Mouse (Mus musculus) E14TG2a.4 (cell line): ENCODE measurements around the gene Ndufaf8.

Source experiments
- H3K27me3 ChIP-seq: 2 replicates; pipeline ENCODE4 v1.6.1; 2014; ENCODE audit warnings: low read length, control low read depth; ENCODE audit not compliant: insufficient read depth
- H3K36me3 ChIP-seq: 2 replicates; pipeline ENCODE4 v1.6.1; 2014; ENCODE audit warnings: low read length, control low read depth; ENCODE audit not compliant: insufficient read depth
- H3K4me1 ChIP-seq: replicated peaks from 2 replicates; pipeline ENCODE4 v1.6.1; 2014; ENCODE audit warnings: low read depth, low read length, control low read depth
- H3K4me3 ChIP-seq: replicated peaks from 2 replicates; pipeline ENCODE4 v1.5.1; 2014; ENCODE audit warnings: mild to moderate bottlenecking, low read length
- H3K9me3 ChIP-seq: 2 replicates; pipeline ENCODE4 v1.6.1; 2014; ENCODE audit warnings: low read length, control low read depth
- CTCF ChIP-seq: conservative IDR thresholded peaks from 2 replicates; pipeline ENCODE4 v1.5.1; 2014; ENCODE audit warnings: low read length
- NANOG ChIP-seq: IDR thresholded peaks from 2 replicates; pipeline ENCODE4 v1.6.1; 2014; ENCODE audit warnings: borderline replicate concordance, low read length, mixed read lengths
- POU5F1 ChIP-seq: IDR thresholded peaks from 2 replicates; pipeline ENCODE4 v1.6.1; 2014; ENCODE audit warnings: low read length, borderline replicate concordance

The Ndufaf8 gene

DNA sequence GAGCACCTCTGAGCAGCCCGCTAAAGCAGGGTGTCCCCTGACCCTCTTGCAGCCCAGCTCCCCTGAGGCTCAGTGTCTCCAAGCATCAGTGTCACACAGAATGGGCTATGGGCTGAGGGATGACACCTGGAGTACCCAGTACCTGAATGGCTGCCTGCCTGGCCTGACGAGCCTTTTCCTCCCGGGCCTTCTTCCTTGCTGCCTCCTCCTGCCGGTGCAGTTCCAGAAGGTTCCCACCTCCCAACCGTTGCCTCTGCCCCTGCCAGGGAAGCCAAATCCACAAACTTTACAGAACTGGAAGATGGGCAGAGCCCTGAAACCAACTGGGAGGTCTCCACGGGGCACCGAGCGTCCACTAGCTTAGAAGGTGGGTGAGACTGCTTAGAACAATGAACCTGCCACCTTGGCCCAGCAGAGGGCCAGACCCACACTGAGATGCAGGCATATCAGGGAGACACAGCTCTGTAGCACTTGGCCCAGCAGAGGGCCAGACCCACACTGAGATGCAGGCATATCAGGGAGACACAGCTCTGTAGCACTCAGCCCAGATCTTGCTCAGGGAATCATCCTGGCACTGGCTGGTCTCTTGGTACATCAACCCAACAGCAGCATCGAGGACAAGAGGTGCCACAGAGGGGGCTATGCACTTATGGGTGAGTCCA, 25.6 kb upstream of the Ndufaf8 start:
- no peaks in the 10 kb centered on the region for H3K9me3 ChIP-seq
- H3K36me3 ChIP-seq, result peaks cover 91% of the 10 kb centered on the region
- no peaks in the 10 kb centered on the region for H3K27me3 ChIP-seq
- 0 out of 2 replicates have a peak overlapping the region, but pooled peaks have one; percentile 20 for H3K4me3 ChIP-seq
- H3K4me1 ChIP-seq, result peaks cover 91% of the 10 kb centered on the region
- TF ChIP-seq CTCF (no peak), POU5F1 (no peak)

DNA sequence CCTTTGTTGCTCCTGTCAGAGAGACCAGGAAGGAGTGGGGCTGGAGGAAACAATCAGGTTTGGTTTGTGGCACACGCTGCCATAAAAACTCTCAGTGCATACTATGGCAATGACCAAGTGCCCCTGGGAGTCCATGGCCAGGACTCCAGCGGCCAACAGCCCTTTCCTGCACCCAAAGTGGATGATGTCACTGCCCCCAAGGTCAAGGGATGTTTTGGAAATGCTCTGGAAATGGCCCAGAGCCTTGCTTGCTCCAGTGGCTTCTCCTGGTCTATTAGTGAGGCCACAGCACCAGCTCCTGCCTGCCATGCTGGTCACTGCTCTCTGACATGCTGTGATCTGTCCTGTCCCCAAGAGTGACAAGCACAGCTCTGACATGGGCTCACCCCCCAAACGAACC, 22.5 kb upstream of the Ndufaf8 start:
- H3K4me3 ChIP-seq, result no peak overlapping the region
- peaks cover 20% of the 10 kb centered on the region for H3K9me3 ChIP-seq
- H3K4me1 ChIP-seq, result peaks cover 60% of the 10 kb centered on the region
- peaks cover 89% of the 10 kb centered on the region for H3K36me3 ChIP-seq
- TF ChIP-seq POU5F1 (no peak), CTCF (no peak), NANOG (no peak)
- no peaks in the 10 kb centered on the region for H3K27me3 ChIP-seq

DNA sequence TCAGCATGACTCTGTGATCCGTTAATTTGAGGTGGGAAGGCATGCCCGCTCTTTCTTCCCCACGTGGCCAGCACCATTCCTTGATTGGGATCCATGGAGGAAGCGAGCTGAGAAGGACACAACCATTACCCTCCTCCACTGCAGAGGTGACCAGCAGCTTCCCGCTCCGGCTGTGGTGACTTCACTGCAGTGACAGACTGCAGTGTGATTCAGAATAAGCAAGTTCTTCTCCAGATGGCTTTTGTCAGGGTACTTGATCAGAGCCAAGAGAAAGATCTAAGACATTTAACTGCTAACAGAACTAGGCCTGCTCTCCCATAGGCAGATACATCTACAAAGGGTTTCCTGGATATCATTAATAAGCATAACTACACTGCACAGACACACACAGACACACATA, 18.4 kb upstream of the Ndufaf8 start:
- H3K27me3 ChIP-seq, result no peaks in the 10 kb centered on the region
- H3K4me3 ChIP-seq, result no peak overlapping the region
- TF ChIP-seq POU5F1, result no peak
- H3K4me1 ChIP-seq, result peaks cover 45% of the 10 kb centered on the region
- H3K9me3 ChIP-seq, result peaks cover 20% of the 10 kb centered on the region
- H3K36me3 ChIP-seq, result peaks cover 80% of the 10 kb centered on the region

DNA sequence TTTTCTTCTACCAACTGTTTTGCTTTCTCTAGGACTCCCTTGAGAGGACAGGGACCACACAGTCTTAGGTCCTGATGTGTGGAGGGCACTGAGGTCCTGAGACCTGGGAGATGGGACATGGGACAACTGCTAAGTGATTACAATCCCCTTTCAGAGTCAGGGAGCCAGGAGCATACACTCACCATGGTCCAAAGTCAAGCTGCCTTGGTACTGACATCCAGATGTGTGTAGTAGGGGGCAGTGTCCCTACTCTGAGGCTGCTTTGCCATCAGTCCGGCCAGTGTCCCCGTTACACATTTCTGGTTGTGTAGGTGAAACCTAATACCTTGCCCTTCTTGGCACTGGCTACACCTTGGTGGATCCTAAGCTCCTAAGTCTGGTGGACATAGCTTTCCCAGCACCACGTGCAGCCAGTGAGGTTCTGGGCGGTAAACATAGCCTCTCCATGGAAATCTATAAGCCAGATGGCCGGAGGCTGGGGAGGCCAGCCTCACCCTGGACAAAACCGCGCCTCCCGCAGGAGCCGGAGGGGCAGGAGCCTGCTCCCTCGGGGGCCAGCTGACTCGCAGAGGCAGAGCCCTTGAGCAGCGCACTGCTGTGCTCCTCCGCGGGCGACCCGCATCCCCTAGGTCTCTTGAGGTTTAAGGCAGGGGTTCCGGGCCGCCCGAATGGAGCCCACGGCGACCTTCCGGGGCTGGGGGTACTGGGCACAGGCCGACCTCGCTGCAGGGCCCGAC, 12.7 kb upstream of the Ndufaf8 start:
- no peak for TF ChIP-seq POU5F1
- TF ChIP-seq CTCF, result no peak
- TF ChIP-seq NANOG, result no peak
- H3K27me3 ChIP-seq, result no peaks in the 10 kb centered on the region
- H3K36me3 ChIP-seq, result peaks cover 34% of the 10 kb centered on the region
- H3K9me3 ChIP-seq, result no peaks in the 10 kb centered on the region
- peak overlapping the region; percentile 93 for H3K4me3 ChIP-seq
- H3K4me1 ChIP-seq, result peaks cover 69% of the 10 kb centered on the region

DNA sequence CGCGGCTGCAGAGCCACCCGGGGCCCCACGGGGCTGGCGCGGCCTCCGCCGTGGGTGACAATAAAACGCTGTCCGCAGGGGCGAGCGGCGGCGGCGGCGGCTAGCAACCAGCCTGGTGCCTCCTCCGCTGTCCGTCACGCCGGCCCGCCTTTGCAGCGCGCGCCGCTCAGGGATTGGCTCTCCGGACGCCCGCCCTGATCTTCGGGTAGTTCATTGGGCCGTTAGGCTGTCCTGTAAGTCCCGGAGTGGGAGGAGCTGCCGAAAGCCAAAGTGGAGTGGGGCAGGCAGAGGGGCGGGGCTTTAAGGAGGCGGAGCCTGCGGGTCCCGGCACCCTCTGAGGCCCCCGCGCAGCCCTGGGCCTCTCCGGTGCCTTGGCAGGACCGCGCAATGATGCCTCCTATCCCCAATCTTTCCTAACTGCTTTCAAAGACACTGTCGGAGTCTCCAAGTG, 12.0 kb upstream of the Ndufaf8 start, which contains the start of gene Cep131:
Gene Cep131 (minus strand): TSS at position 126 of the 451 bp plus-strand sequence.
- TF ChIP-seq NANOG, result no peak
- TF ChIP-seq POU5F1, result no peak
- no peak for TF ChIP-seq CTCF
- no peaks in the 10 kb centered on the region for H3K27me3 ChIP-seq
- H3K4me1 ChIP-seq, result peaks cover 71% of the 10 kb centered on the region
- no peaks in the 10 kb centered on the region for H3K9me3 ChIP-seq
- H3K36me3 ChIP-seq, result peaks cover 36% of the 10 kb centered on the region
- peak within 1 kb of the TSS; percentile 93 for H3K4me3 ChIP-seq

DNA sequence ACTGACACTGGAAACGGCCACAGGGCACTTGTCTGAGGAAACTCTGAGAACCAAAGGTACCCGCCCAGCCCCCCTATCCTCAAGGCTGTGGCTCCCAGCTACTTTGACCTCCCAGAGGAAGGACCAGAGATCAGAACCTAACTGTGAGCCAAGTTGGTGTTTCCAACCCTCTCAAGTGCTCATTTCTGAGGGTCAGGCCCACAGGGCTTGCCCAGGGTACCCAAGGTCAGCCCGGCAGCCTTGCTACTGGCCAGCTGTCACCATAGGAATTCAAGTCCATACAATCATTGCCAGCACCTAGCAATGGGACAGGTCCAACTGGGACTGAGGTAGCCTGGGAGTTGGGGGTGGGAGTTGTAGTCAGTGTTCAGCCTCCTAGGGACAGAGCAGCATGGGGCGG, 8.1 kb upstream of the Ndufaf8 start:
- Histone ChIP-seq H3K27me3 (no peaks in the 10 kb centered on the region), H3K4me1 (peaks cover 68% of the 10 kb centered on the region), H3K9me3 (no peaks in the 10 kb centered on the region), H3K4me3 (0 out of 2 replicates have a peak overlapping the region, but pooled peaks have one; percentile 7), H3K36me3 (peaks cover 53% of the 10 kb centered on the region)
- TF ChIP-seq POU5F1, result no peak
- TF ChIP-seq CTCF, result no peak
- TF ChIP-seq NANOG, result no peak

DNA sequence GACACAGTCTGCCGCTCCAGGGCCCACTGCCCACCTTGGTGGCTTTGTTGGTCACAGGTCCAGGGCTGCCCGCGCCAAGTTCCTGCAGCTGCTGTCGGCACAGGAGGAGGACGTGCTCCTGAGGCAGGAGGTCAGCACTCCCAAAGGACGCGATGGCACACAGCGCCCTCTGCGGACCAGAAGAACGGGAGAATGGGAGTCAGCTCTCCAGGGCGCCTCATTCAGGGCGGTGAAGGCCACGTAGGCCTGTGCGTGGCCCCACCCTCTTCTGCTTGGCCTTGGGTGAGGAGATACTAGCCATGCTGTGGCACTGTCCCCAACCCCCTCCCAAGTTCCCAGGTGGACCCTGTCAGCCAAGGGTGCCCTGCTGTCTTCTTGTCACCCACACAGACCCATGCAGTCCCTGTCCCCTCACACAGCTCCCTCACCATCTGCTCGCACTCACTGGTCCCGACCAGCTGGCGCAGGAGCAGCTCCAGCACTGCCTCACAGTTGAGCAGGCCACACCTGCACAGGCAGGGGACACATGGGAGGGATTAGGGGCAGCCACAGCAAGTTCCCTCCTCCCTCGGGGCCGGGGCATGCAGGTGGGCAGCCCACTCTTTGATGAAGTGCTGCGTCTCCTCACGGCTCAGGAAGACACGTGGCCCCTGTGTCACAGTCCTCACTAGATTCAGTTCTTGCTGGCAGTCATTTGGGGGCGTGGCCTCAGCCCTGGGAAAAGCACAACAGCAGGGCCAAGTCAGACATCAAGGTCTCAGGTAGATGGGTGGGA, 5.7 kb upstream of the Ndufaf8 start:
- Histone ChIP-seq H3K36me3 (peaks cover 71% of the 10 kb centered on the region), H3K9me3 (no peaks in the 10 kb centered on the region), H3K4me3 (peak overlapping the region; percentile 30), H3K4me1 (peaks cover 77% of the 10 kb centered on the region), H3K27me3 (no peaks in the 10 kb centered on the region)
- no peak for TF ChIP-seq POU5F1
- no peak for TF ChIP-seq CTCF

DNA sequence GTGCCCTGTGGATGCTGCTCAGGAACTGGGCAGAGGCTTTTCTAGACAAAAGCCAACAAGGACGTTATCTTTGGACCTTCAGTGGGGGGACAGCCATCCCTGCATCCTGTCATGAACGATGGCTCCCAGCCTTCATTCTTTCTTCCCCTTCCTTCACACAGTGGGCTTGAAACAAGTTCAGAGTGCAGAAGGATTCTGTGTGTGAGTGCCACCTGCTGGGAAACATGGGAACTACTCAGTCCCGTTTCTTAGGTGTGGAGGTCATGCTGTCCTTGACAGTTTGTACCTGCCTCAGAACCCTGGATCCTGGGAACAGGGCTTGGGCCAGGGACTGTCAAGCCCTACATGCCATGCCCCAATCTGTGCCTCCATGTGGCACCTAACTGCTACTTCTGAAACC, 2.3 kb downstream of the Ndufaf8 start:
- Histone ChIP-seq H3K4me1 (peaks cover 70% of the 10 kb centered on the region), H3K36me3 (peaks cover 65% of the 10 kb centered on the region), H3K9me3 (no peaks in the 10 kb centered on the region), H3K27me3 (no peaks in the 10 kb centered on the region), H3K4me3 (no peak overlapping the region)
- no peak for TF ChIP-seq POU5F1
- TF ChIP-seq CTCF, result peak; percentile 77
